Mouse (Mus musculus): ENCODE measurements around the gene Gm49368.

DNA sequence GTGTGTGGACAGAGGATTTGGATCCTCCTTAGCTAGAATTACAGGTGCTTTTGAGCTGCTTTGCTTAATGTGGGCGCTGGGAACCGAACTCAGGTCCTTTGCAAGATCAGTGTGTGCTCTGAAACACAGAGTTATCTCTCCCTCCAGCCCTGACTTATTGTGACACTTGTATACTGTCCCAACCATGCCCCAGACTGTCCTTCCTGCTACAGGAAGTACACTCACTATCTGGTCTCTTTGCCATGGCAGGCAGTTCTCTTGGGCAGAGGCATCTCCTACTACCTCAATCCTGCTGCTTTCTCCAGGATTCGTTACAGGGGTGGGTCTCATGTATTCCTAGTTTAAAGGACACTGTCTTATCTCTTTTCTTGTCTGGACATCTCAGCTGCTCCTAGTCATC, 44.2 kb upstream of the Gm49368 start:
- TF ChIP-seq CTCF (conservative IDR thresholded peaks at IDR 0.05; ENCODE audit: low read length) (no peak), NANOG (IDR thresholded peaks at IDR 0.05; ENCODE audit: borderline replicate concordance, low read length) (no peak)
